Mouse (Mus musculus) heart, adult 2 months (tissue): ENCODE data around the gene Ipo7. TPM values are rescaled to one million over a fixed set of nuclear protein-coding genes. Genes with fewer than 3 reads are reported as not detected.
A peak's percentile ranks its signal among the peaks of the same experiment; 100 is the strongest.

Experiments
- DNase-seq, 2 experiments: peaks; one replicate each; pipeline ENCODE4 v3.0.0; 2021
- H3K27ac ChIP-seq: fragments of 200-600 bp; 2 replicates; pipeline ENCODE4 v1.8.1; 2022
- H3K27me3 ChIP-seq: fragments of 200-500 bp; 2 replicates; pipeline ENCODE4 v1.6.1; 2012; ENCODE audit warnings: mild to moderate bottlenecking, low read length, inconsistent platforms, mixed read lengths; ENCODE audit not compliant: control insufficient read depth, insufficient read depth
- H3K36me3 ChIP-seq: fragments of 200-500 bp; 2 replicates; pipeline ENCODE4 v1.6.1; 2012; ENCODE audit warnings: low read length, inconsistent platforms; ENCODE audit not compliant: control insufficient read depth, insufficient read depth
- H3K4me1 ChIP-seq: fragments of 200-500 bp; 2 replicates; pipeline ENCODE4 v1.6.1; 2011; ENCODE audit warnings: low read length; ENCODE audit not compliant: control insufficient read depth, insufficient read depth
- H3K4me3 ChIP-seq: fragments of 200-600 bp; 2 replicates; pipeline ENCODE4 v1.8.1; 2022
- H3K79me2 ChIP-seq: fragments of 200-500 bp; replicated peaks from 2 replicates; pipeline ENCODE4 v1.6.1; 2012; ENCODE audit warnings: mild to moderate bottlenecking, inconsistent platforms, low read length, moderate library complexity, mixed read lengths; ENCODE audit not compliant: control insufficient read depth, insufficient read depth
- H3K9ac ChIP-seq: fragments of 200-500 bp; 2 replicates; pipeline ENCODE4 v1.6.1; 2012; ENCODE audit warnings: low read depth, mild to moderate bottlenecking, control low read depth, inconsistent platforms, low read length, mixed read lengths
- CTCF ChIP-seq: fragments of 200-600 bp; IDR thresholded peaks from 2 replicates; pipeline ENCODE4 v1.8.1; 2022; ENCODE audit warnings: antibody characterized with exemption, mild to moderate bottlenecking, moderate library complexity
- EP300 ChIP-seq: fragments of 200-500 bp; IDR thresholded peaks from 2 replicates; pipeline ENCODE4 v1.6.1; 2011; ENCODE audit warnings: low read depth, low read length, control low read depth; ENCODE audit not compliant: insufficient read depth
- POLR2A ChIP-seq: fragments of 200-500 bp; IDR thresholded peaks from 2 replicates; pipeline ENCODE4 v1.6.1; 2011; ENCODE audit warnings: mild to moderate bottlenecking, low read depth, low read length, control low read depth; ENCODE audit not compliant: insufficient read depth
- WGBS: fragments of 180-500 bp; shearing (Covaris S2); methylation state at CpG from one replicate; pipeline ENCODE4 v1.1.7; 2018; 5-methylcytosine and 5-hydroxymethylcytosine counted together
- intact Hi-C: fragments of 180-260 bp; cut with DNase I; formaldehyde crosslinking; loops from one replicate; pipeline ENCODE4 v1.15.1; 2025
- polyA plus RNA-seq: library from polyadenylated mRNA; depleted of rRNA; stranded (reverse); fragments of >200 nt; gene quantifications from 2 replicates; pipeline ENCODE4 v1.2.3, GENCODE M21; 2012
- total RNA-seq, 2 experiments: library from RNA; stranded (reverse); gene quantifications; 2 replicates each; pipeline ENCODE4 v1.2.3; 2021

Ipo7 gene
- total and polyA plus RNA-seq, 3 experiments = 19.7 to 99.4 (median 85.0) TPM

DNA sequence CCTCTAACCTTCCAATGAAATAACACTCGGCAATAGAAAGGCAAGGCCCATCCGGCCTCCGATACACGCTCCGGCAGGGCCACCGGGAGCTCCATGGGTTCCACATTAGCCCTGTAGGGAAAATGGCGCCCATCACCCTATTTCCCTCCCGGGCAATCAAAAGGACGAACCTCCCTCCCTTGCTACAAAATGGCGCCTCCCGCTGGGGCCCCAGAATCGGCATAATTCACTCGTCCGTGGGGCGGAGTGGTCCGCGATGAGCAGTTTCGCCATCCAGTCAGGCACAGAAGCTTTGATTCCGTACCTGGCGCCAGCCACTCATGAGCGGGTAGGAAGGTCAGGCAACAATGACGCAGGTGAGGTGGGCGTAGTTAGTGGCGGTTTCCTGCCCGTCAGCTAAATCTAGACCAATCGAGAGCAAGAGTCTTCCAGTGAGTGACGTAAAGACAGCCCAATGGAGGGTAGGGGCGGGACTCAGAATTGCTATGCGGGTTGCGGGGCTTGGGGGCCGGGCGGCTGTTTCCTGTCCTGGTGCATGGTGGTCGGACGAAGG is 43.2 kb downstream of the Ipo7 start, which contains the start of gene Zfp143:
Gene Zfp143 (plus strand): TSS at position 19 of the 553 bp plus-strand sequence.
- intact Hi-C loops = loop anchor here (2.0 kb wide), 1 partner anchor 56 kb away; no protein-coding TSS in a partner anchor
- Histone ChIP-seq H3K4me1 (peaks cover 8% of the 10 kb centered on the region), H3K9ac (peak within 1 kb of the TSS; percentile 89), H3K27me3 (no peaks in the 10 kb centered on the region), H3K36me3 (peaks cover 14% of the 10 kb centered on the region), H3K27ac (peak within 1 kb of the TSS; percentile 100), H3K79me2 (peaks cover 2% of the 10 kb centered on the region), H3K4me3 (peak within 1 kb of the TSS; percentile 86)
- WGBS = under 1% methylated on average over 34 of the region's 34 CpGs
- TF ChIP-seq POLR2A (peak; percentile 83), EP300 (0 out of 2 replicates have a peak, but pooled peaks have one; percentile 8), CTCF (no peak)
- peak; percentile 100 for DNase-seq

DNA sequence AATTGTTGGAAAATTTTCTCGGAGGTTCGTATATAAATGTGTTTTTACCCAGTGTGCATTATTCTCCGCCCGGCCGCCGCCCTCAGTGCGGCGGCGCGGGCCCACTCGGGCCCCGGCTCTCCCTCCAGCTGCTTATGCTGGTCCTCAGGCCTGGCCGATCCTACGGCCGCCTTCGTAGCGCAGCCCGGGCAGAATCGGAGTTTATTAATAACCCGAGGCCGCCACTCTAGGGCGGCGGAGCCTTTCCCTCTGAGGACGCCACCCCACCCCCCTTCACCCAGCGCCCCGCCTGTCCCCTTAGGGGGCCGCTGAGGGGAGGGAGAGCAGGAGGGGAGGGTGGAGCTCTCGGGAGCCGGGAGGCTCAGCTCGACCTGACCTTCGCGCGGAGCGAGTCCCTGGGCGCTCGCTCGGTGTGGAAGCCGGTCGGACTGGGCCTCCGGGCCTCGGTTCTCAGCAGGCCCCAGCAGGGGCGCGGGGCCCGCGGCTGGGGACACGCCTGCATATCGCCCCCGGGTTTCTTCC is 43.7 kb downstream of the Ipo7 start:
- DNase-seq = peak; percentile 92 to 93
- H3K4me1 ChIP-seq = peaks cover 8% of the 10 kb centered on the region
- TF ChIP-seq EP300 = 0 out of 2 replicates have a peak, but pooled peaks have one; percentile 8
- TF ChIP-seq CTCF = peak; percentile 23
- peak; percentile 76 for TF ChIP-seq POLR2A
- H3K27me3 ChIP-seq = no peaks in the 10 kb centered on the region
- WGBS = under 1% methylated on average over 48 of the region's 48 CpGs
- peaks cover 2% of the 10 kb centered on the region for H3K79me2 ChIP-seq
- H3K36me3 ChIP-seq = peaks cover 14% of the 10 kb centered on the region
- H3K4me3 ChIP-seq = peak overlapping the region; percentile 69
- intact Hi-C loops = loop anchor here (2.0 kb wide), 1 partner anchor 55 kb away; no protein-coding TSS in a partner anchor
- peak overlapping the region; percentile 98 for H3K27ac ChIP-seq
- peak overlapping the region; percentile 80 for H3K9ac ChIP-seq

DNA sequence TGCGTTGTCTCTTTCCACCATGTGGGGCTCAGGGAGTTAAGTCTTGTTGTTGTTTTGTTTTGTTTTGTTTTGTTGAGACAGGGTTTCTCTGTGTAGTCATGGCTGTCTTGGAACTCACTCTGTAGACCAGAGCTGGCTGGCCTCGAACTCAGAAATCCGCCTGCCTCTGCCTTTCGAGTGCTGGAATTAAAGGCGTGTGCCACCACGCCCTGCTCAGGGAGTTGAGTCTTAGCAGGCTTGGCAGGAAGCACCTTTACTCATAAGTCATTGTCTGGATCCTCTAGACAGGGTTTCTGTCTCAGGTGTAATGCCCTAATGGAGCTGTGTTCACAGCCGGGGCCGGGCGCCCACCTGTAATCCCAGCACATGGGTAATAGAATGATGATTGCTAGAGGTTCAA is 45.7 kb downstream of the Ipo7 start:
- peaks cover 2% of the 10 kb centered on the region for H3K79me2 ChIP-seq
- no peaks in the 10 kb centered on the region for H3K27me3 ChIP-seq
- H3K27ac ChIP-seq = no peak overlapping the region
- H3K4me1 ChIP-seq = peaks cover 8% of the 10 kb centered on the region
- H3K4me3 ChIP-seq = no peak overlapping the region
- WGBS = 97% methylated on average over 9 of the region's 9 CpGs
- H3K36me3 ChIP-seq = peaks cover 14% of the 10 kb centered on the region
- TF ChIP-seq EP300 (no peak), POLR2A (no peak), CTCF (no peak)
- no peak for DNase-seq
- no peak overlapping the region for H3K9ac ChIP-seq
- intact Hi-C loops = no loop called here

DNA sequence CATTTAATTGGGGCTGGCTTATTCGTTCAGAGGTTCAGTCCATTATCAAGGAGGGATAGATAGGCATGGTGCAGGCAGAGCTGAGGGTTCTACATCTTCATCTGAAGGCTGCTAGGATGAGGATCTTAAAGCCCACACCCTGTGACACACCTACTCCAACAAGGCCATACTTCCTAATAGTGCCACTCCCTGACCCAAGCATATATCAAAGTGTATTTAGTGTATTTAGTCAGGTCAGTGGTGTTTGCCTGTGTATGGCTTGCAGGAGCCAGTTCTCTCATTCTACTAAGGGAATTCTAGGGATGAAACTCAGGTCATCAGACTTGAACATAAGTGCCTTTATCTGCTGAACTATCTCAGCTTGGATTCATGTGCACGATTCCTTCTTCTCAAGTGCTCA is 51.0 kb downstream of the Ipo7 start:
- H3K4me1 ChIP-seq = no peaks in the 10 kb centered on the region
- no peaks in the 10 kb centered on the region for H3K27me3 ChIP-seq
- no peak for DNase-seq
- H3K36me3 ChIP-seq = no peaks in the 10 kb centered on the region
- no peak for TF ChIP-seq POLR2A
- TF ChIP-seq CTCF = no peak
- no peak for TF ChIP-seq EP300
- no peaks in the 10 kb centered on the region for H3K79me2 ChIP-seq
- intact Hi-C loops = no loop called here
- 84% methylated on average over 2 of the region's 2 CpGs for WGBS
- no peak overlapping the region for H3K4me3 ChIP-seq
- H3K9ac ChIP-seq = no peak overlapping the region
- H3K27ac ChIP-seq = no peak overlapping the region

DNA sequence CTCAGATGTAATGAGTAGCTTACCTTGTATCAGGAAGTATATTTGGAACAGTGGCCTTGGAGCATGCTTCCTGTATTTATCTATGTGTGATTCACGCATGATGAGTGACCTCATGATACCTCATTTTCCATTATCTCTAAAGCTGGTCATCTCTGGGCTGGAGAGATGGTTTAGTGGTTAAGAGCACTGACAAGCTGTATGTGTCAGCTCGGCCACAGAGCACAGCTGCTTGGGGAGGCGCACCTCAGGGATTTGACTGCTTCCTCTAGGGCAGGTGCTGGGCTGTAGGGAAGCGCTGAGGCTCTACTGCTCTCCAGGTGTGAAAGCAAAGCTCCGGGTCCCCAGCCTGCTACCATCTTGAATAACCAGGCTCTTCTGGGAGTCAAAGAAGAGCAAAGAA is 60.1 kb downstream of the Ipo7 start:
- Histone ChIP-seq H3K27me3 (no peaks in the 10 kb centered on the region), H3K27ac (no peak overlapping the region), H3K4me1 (no peaks in the 10 kb centered on the region), H3K36me3 (peaks cover 5% of the 10 kb centered on the region), H3K4me3 (no peak overlapping the region), H3K79me2 (no peaks in the 10 kb centered on the region), H3K9ac (no peak overlapping the region)
- intact Hi-C loops = no loop called here
- 84% methylated on average over 5 of the region's 5 CpGs for WGBS
- TF ChIP-seq EP300 (no peak), POLR2A (no peak), CTCF (no peak)
- no peak for DNase-seq
